Mouse (Mus musculus) testis, adult 2 months (tissue): Measurements from ENCODE around the gene St6galnac3. TPM values are rescaled to one million over a fixed set of nuclear protein-coding genes. Genes with fewer than 3 reads are reported as not detected.

ENCODE experiments used
- H3K27ac ChIP-seq: fragments of 200-500 bp; 2 replicates; pipeline ENCODE4 v1.5.1; 2012; ENCODE audit warnings: low read depth, low read length; ENCODE audit not compliant: control insufficient read depth, insufficient read depth
- H3K27me3 ChIP-seq: fragments of 200-500 bp; 2 replicates; pipeline ENCODE4 v1.6.1; 2012; ENCODE audit warnings: mild to moderate bottlenecking, low read length, moderate library complexity; ENCODE audit not compliant: control insufficient read depth, insufficient read depth
- H3K36me3 ChIP-seq: fragments of 200-500 bp; 2 replicates; pipeline ENCODE4 v1.6.1; 2012; ENCODE audit warnings: mild to moderate bottlenecking, low read length; ENCODE audit not compliant: control insufficient read depth, insufficient read depth
- H3K4me1 ChIP-seq: fragments of 200-500 bp; 2 replicates; pipeline ENCODE4 v1.6.1; 2012; ENCODE audit warnings: low read length; ENCODE audit not compliant: control insufficient read depth, insufficient read depth
- H3K4me3 ChIP-seq: fragments of 200-500 bp; 2 replicates; pipeline ENCODE4 v1.5.1; 2012; ENCODE audit warnings: low read depth, mild to moderate bottlenecking, low read length, moderate library complexity, mixed read lengths; ENCODE audit not compliant: control insufficient read depth
- CTCF ChIP-seq: fragments of 200-500 bp; IDR thresholded peaks from 2 replicates; pipeline ENCODE4 v1.5.1; 2012; ENCODE audit warnings: low read depth, mild to moderate bottlenecking, inconsistent platforms, low read length, moderate library complexity; ENCODE audit not compliant: control insufficient read depth, insufficient read depth, insufficient replicate concordance
- POLR2A ChIP-seq: fragments of 200-500 bp; IDR thresholded peaks from 2 replicates; pipeline ENCODE4 v1.6.1; 2012; ENCODE audit warnings: low read depth, mild to moderate bottlenecking, inconsistent platforms, low read length, moderate library complexity; ENCODE audit not compliant: control insufficient read depth
- polyA plus RNA-seq: library from polyadenylated mRNA; depleted of rRNA; stranded (reverse); fragments of >200 nt; gene quantifications from 2 replicates; pipeline ENCODE4 v1.2.3, GENCODE M21; 2012

The St6galnac3 gene
- polyA plus RNA-seq, 1 experiment = 2.2 TPM

DNA sequence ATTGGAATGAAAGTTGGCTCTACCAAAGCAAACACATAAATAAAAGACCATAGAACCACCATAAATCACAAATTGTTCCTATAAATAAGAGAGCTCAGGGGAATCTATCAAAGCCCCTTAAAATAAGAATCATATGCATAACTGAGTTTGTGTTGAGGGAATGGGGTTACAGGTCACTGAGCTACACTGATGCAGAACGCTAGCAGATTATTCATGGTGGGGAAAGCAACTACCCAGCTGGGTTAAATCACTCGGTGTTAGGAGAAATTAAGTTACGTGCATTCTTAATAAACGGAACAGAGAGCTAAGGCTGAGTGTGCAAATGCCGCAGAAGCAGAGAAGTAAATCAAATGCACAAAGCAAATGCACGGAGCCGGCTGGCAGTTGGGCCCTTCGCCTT lies 292.0 kb downstream of the St6galnac3 start:
- no peak overlapping the region for H3K27ac ChIP-seq
- H3K4me3 ChIP-seq = no peak overlapping the region
- no peaks in the 10 kb centered on the region for H3K27me3 ChIP-seq
- no peak for TF ChIP-seq POLR2A
- TF ChIP-seq CTCF = no peak
- H3K4me1 ChIP-seq = no peaks in the 10 kb centered on the region
- no peaks in the 10 kb centered on the region for H3K36me3 ChIP-seq

DNA sequence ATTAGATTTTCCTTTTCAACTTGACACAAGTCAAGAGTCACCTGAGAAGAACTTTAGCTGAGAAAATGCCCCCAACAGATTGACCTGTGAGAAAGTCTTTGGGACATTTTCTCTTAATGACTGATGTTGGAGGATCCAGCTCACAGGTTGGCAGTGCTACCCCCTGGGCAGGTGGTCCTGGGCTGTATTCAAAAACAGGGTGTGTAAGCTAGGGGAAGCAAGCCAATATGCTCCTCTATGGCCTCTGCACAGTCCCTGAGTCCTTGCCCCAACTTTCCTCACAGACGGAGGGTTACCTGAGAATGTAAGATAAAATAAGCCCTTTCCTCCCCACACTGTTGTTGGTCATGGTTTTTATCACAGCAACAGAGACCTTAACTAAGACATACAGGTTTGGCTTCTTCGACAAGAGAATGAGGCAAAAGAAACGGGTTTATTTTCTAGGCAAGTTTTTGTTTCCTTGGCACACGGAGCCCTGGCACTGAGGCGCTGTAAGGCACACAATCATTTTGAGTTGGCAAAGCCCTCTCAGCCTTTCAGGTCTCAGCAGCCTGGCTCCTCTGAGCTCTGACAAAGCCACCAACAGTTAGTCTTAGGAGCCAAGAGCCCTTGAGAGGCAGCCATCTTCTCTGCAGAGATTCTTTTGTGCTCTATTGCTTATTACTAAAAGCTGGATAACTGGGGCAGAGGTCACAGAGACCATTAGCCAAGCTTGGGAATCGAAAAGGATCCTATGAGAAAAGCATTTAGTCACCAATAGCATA lies 292.7 kb downstream of the St6galnac3 start:
- no peak for TF ChIP-seq CTCF
- TF ChIP-seq POLR2A = no peak
- no peaks in the 10 kb centered on the region for H3K36me3 ChIP-seq
- no peaks in the 10 kb centered on the region for H3K4me1 ChIP-seq
- H3K4me3 ChIP-seq = no peak overlapping the region
- no peaks in the 10 kb centered on the region for H3K27me3 ChIP-seq
- no peak overlapping the region for H3K27ac ChIP-seq

DNA sequence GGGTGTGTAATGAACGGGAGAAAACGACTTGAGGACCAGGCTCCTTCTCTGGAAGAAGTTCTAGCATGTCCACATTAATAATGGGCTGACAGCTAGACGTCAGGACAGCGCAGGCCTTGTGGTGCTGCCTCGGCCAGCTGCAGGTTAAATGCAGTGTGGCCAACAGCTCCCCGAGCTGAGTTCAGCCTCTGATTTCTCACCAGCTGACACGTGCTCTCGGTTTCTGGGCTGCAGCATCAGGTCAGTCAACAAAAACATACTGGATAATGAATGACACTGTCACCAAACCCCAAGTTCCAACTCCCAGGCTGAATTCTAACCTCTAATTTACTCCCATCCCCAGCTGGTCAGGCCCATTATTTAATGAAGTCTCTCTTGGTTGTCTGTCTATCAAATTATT lies 295.1 kb downstream of the St6galnac3 start:
- TF ChIP-seq CTCF = no peak
- no peak for TF ChIP-seq POLR2A

DNA sequence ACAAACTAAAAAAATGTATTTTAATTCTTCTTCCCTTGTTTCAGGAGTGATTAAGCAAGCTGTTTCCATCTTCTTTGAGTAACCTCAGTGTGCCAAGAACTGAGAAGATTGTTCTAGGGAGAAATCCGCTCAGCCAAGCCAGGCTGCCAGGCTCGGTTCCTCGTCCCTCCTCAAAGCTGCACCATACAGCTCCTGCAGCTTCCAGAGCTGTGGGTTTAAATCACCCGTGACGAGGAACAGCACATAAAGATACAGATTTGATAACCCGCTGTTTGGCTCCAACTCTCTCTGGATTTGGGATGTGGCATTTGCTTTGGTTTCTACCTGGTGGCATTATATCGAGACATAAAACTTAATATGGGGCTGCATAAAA lies 303.1 kb downstream of the St6galnac3 start:
- Histone ChIP-seq H3K27ac (no peak overlapping the region), H3K4me3 (no peak overlapping the region), H3K4me1 (no peaks in the 10 kb centered on the region), H3K27me3 (no peaks in the 10 kb centered on the region), H3K36me3 (no peaks in the 10 kb centered on the region)
- no peak for TF ChIP-seq POLR2A
- no peak for TF ChIP-seq CTCF

More for the DNA sequence above, 295.1 kb downstream of the St6galnac3 start:
- Histone ChIP-seq H3K4me1 (no peaks in the 10 kb centered on the region), H3K27me3 (no peaks in the 10 kb centered on the region), H3K36me3 (no peaks in the 10 kb centered on the region), H3K27ac (no peak overlapping the region), H3K4me3 (no peak overlapping the region)

DNA sequence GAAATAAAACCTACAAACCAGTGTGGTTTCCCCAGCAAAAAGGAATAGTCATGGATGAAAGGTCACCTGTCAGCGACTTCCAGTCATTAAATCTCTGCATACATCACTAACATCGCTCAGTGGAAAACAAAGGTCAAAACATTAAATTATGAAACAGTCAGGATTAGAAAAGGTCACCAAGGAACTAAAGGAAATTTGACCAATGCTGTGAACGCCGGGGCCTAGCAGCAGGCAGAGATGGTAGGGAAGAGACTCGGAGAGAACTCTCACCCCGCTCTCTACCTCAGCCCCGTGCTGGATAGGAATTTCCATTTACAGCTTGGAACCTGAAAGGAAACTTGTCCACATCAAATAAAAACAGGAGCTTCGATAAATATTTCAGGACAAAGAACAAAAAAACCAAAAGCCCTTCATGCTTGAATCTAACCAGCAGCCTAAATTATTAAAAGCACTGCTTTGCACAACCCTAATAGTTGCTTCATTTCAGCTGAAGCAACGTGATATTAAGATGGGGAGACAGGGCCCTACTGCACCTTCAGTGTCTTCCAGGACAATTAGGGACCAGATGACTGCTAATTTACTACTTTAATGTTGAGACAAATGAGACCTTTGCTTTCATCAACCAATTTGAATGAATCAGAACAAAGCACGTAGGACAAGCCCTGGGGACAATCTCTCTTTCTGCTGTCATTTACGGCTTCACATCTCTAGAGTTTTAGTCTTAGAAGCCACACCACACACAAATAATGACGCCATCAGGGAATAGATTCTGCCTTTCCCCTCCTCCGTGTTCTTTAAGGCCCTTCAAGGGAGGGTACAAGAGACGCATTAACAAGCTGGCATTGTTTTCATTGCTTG lies 303.7 kb downstream of the St6galnac3 start:
- Histone ChIP-seq H3K4me1 (no peaks in the 10 kb centered on the region), H3K27me3 (no peaks in the 10 kb centered on the region), H3K36me3 (no peaks in the 10 kb centered on the region), H3K4me3 (no peak overlapping the region), H3K27ac (no peak overlapping the region)
- TF ChIP-seq CTCF = no peak
- TF ChIP-seq POLR2A = no peak

DNA sequence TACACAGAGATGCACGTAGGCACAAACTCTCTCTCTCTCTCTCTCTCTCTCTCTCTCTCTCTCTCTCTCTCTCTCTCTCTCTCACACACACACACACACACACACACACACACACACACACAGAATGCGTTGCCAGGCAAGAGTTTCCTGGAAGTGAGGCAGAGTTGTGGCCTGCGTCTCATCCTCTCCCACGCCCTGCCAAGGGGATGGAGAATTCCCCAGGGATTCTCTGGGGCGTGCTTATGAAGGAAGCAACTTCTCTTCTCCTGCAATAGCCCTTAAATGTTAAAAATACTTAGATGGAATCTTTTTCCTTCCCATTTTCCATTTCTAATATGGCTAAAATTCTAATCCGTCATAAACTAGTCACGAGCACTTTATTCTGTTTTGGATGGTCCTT lies 305.6 kb downstream of the St6galnac3 start:
- Histone ChIP-seq H3K4me3 (no peak overlapping the region), H3K36me3 (no peaks in the 10 kb centered on the region), H3K4me1 (no peaks in the 10 kb centered on the region), H3K27ac (no peak overlapping the region), H3K27me3 (no peaks in the 10 kb centered on the region)
- TF ChIP-seq POLR2A = no peak
- TF ChIP-seq CTCF = no peak

DNA sequence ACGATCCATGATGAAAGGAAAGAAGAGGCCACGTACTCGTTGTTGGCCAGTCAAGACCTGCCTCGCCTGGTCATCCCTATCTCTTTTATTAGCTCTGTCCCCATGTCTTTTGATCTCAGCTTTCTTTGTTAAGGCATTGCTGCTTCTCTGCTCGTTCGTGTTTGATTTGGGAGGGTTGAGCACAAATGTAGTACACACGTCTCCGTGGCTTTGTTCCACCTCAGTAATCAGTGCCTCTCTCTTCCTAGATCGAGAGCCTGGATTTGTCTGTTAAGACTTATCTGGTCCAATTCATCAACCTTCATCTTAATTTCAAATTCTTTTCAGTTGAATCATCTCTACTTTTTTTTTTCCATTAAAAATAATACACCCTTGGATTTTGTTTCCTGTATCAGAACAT lies 308.0 kb downstream of the St6galnac3 start:
- TF ChIP-seq CTCF (no peak), POLR2A (no peak)
- Histone ChIP-seq H3K36me3 (no peaks in the 10 kb centered on the region), H3K4me3 (peak overlapping the region; percentile 37), H3K4me1 (no peaks in the 10 kb centered on the region), H3K27me3 (no peaks in the 10 kb centered on the region), H3K27ac (no peak overlapping the region)
